Mouse (Mus musculus) fat pad, adult 2 months (tissue): ENCODE data around the gene Sult1c2.
"Not testable (repeated sequence)": the region's sequence is repeated elsewhere in the genome, so short reads cannot be mapped to it uniquely, and the experiment has no call there.

ENCODE experiments used
- DNase-seq: peaks from one replicate; pipeline ENCODE4 v3.0.0-alpha.2; 2011; ENCODE audit warnings: low read depth, low spot score; ENCODE audit errors: extremely low read depth

The Sult1c2 gene

GRCm38 (mm10) chr17:53846206-53846605 is at the start of gene Sult1c2:
Gene Sult1c2 (minus strand): TSS chr17:53846339.
- no peak for DNase-seq

- not testable (repeated sequence) for DNase-seq
Measured at GRCm38 (mm10) chr17:53879006-53879675, 33.0 kb upstream of the Sult1c2 start.

GRCm38 (mm10) chr17:53874433-53874832 is 28.3 kb upstream of the Sult1c2 start:
- DNase-seq: no peak

- no peak for DNase-seq
Measured at GRCm38 (mm10) chr17:53872192-53872591, 26.1 kb upstream of the Sult1c2 start.

- no peak for DNase-seq
Measured at GRCm38 (mm10) chr17:53869931-53870330, 23.8 kb upstream of the Sult1c2 start.

GRCm38 (mm10) chr17:53865260-53865955 is 19.3 kb upstream of the Sult1c2 start:
- no peak for DNase-seq

- no peak for DNase-seq
Measured at GRCm38 (mm10) chr17:53860548-53860947, 14.4 kb upstream of the Sult1c2 start.

GRCm38 (mm10) chr17:53854992-53855391 is 8.9 kb upstream of the Sult1c2 start:
- no peak for DNase-seq

GRCm38 (mm10) chr17:53845796-53846195 is 343 bp downstream of the Sult1c2 start:
- DNase-seq: no peak

- DNase-seq: no peak
Measured at GRCm38 (mm10) chr17:53833366-53833765, 12.8 kb downstream of the Sult1c2 start.

GRCm38 (mm10) chr17:53803974-53804373 is 42.2 kb downstream of the Sult1c2 start:
- DNase-seq: not testable (repeated sequence)

- no peak for DNase-seq
Measured at GRCm38 (mm10) chr17:53783381-53783780, 62.8 kb downstream of the Sult1c2 start.
